Mouse (Mus musculus) T-helper 2 cell (primary cell): ENCODE data around the gene Impg1.
"Not testable (repeated sequence)": the region's sequence is repeated elsewhere in the genome, so short reads cannot be mapped to it uniquely, and the experiment has no call there.

Experiments used
- in situ Hi-C: fragments of 300-600 bp; cut with MboI, MseI; formaldehyde crosslinking; loops from one replicate; pipeline ENCODE4 v1.15.1; 2025; ENCODE audit warnings: high pct_unique_total_duplicates

Impg1 gene

DNA sequence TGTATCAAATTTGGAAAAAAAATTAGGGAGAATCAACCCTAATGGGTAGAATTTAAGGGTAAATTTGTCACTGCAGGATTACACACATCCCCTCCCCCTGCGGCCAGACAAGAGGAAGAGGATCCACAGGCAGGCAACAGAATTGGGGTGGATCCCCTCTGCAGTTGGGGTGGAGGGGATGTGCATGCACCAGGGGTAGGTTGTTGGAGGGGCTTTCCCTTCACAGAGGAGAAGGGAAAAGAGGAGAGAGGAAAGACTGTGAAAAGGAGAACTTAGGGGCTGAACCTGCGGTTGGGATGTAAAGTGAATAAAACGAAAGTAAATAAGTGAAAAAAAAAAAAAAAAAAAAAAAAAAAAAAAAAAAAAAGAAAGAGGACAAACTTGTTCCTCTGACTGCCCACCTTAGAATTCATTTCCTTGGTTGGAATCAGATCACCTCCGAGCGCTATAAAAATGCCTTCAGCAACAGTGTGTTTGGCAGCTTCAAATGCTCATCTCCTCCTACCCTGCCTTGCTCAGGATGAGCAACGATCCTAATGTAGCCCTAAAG lies 120.8 kb downstream of the Impg1 start:
- in situ Hi-C loops = no loop called here

- in situ Hi-C loops = no loop called here
Observed at GRCm38 (mm10) chr9:80342520-80342919, 122.8 kb downstream of the Impg1 start.

DNA sequence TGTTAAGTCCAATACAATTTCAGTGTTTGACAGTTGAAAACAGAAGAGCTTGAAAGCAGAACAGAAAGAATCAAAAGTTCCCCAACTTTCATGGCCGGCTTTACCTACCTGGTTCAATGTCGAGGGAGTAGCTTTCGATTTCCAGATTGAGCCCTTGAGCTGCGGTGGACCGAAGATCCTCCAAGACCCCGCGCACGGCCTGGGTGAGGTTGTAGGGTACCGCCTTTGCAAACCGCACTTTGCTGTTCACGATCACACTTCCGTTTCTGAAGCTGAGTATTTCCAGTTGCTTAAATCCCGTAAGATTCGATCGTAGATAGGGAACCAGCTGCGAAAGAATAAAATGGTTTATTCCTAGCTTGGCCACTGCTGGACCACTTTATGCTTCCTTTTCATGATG lies 123.5 kb downstream of the Impg1 start:
- in situ Hi-C loops = no loop called here

GRCm38 (mm10) chr9:80340927-80341326 lies 124.4 kb downstream of the Impg1 start:
- in situ Hi-C loops = no loop called here

DNA sequence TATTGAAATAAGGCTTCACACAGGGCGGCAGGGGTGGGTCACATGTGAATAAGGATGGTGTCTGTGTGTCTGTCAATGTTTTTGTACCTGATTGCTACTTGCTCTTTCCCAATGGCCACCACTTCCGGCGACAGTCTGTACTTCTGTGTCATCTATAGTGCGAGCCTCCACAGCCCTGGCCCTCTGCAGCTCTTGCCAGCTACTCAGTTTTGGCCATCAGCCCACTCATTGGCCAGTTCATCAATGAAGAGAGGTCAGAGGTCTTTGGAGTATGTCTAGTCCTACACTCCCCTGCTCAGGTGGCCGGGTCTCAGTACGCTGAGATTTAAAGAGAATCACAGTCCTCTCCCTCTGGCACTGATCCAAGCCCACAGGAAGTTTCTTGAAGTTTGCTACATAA lies 127.3 kb downstream of the Impg1 start:
- in situ Hi-C loops = no loop called here

DNA sequence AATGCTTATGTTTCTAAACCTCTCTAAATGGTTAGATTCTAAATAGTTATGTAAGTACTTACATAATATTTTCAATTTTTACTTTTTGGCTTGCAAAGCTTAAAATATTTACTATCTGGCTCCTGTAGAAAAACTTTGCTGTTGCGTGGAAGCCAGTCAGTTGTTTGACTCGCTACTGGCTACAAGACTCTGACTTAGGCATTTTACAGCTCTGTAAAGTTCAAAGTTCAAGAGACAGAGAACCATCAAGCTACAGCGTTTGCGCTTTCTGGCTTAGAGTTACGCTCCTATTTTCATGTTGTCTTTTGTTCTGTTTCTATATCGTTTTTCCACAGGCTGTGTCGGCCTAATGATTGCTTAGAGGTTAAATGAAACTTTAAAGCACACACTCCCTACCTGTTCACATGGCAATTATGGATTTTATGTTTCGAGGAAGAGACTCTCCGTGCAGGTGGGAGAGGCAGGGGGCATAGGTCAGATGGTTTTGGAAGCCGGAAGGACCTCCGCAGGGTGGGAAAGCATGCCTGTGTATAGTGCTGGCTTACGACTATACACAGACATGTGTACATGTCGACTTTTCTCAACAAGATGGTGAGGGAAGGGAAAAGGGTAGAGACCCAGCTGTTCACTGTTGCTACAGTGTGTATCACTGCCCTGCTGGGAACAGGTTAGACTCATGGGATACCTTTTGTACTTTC lies 129.5 kb downstream of the Impg1 start:
- in situ Hi-C loops = no loop called here

- in situ Hi-C loops = no loop called here
Observed at GRCm38 (mm10) chr9:80333998-80334605, 131.2 kb downstream of the Impg1 start.

- in situ Hi-C loops = no loop called here
Observed at GRCm38 (mm10) chr9:80333466-80333865, 131.8 kb downstream of the Impg1 start.

DNA sequence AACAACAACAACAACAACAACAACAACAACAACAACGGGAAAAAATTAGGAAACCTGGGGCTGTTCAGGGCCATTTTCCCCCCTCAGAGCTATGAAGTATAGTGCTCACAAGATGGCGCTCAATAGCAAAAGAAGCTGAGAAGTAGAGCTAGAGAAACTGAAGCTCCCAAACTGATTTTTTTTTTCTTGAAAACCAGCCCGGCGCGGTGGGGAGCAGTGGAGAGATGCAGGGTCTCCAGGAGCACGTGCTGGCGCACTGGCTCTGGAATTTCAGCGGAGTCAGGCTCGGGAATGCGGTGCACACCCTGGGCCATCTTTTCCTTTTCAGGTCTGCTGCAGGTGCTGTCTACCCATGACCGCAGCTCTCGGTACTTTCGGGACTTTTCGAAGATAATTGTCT lies 133.1 kb downstream of the Impg1 start:
- in situ Hi-C loops = no loop called here

DNA sequence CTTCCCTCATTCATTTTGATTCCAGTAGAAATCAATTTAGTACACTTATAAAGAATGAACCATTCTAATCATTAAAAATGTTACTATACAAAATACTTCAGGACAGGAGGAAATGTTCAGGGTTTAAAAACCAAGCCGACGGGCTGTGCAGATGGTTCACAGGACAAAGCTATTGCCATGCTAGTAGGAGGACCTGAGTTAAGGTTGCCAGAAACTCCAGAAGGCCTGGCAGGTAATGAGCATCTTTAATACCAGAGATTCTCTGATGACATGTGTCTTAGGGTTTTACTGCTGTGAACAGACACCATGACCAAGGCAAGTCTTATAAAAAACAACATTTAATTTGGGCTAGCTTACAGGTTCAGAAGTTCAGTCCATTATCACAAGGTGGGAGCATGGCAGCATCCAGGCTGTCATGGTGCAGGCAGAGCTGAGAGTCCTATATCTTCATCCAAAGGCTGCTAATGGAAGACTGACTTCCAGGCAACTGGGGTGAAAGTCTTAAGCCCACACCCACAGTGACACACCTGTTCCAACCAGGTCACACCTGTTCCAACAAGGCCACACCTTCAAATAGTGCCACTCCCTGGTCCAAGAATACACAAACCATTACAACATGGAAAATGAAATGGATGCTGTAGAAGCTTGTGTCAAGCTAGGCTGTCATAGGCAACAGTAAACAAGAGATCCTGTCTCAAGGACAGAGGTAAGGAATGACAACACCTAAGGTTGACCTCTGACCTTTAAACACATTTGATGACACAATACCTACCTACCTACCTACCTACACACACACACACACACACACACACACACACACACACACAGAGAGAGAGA lies 144.0 kb downstream of the Impg1 start:
- in situ Hi-C loops = not testable (repeated sequence)

- in situ Hi-C loops = no loop called here
Observed at GRCm38 (mm10) chr9:80318027-80318426, 147.3 kb downstream of the Impg1 start.

DNA sequence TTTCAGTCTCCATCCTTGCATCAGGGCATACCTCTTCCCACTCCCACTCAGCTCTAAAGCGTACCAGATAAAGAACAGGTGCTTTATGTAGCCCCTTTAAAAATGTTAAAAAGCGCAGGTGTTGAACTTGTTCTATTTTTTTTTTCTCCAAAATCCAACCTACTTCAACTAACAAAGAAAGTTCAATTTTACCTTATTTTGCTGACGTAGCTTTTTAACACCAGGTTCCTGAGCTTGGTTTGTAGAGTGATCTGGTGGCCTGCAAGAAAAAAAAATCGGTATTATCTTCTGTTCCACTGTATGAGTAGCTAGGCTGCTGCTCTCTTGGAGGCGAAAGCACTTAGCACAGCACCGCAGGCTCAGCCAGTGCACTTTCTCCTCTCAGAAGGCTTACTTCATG lies 149.4 kb downstream of the Impg1 start:
- in situ Hi-C loops = no loop called here

GRCm38 (mm10) chr9:80313610-80314009 lies 151.7 kb downstream of the Impg1 start:
- in situ Hi-C loops = no loop called here

GRCm38 (mm10) chr9:80307629-80308028 lies 157.7 kb downstream of the Impg1 start:
- in situ Hi-C loops = no loop called here

- in situ Hi-C loops = no loop called here
Observed at GRCm38 (mm10) chr9:80306853-80307252, 158.4 kb downstream of the Impg1 start.

- in situ Hi-C loops = no loop called here
Observed at GRCm38 (mm10) chr9:80306390-80306789, 158.9 kb downstream of the Impg1 start.

DNA sequence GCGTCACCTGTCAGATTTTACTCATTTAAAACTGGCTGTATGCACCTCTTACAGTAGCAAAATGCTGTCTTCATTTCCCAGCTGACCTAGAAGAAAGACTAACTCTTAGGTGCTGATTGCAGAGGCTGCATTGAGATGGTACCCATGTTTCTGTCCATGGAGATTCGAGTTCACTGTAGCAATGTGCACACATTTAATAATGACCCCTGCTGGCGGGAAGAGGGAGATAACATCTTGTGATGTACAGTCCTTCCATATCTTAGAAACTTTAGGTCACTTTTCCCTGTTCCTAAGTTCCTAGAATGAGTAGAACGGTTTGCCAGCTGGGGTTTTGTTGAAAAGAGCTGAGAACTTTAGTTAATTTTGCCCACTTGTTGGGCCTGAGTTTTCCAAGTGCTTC lies 161.8 kb downstream of the Impg1 start:
- in situ Hi-C loops = no loop called here

GRCm38 (mm10) chr9:80299031-80299430 lies 166.2 kb downstream of the Impg1 start:
- in situ Hi-C loops = no loop called here

DNA sequence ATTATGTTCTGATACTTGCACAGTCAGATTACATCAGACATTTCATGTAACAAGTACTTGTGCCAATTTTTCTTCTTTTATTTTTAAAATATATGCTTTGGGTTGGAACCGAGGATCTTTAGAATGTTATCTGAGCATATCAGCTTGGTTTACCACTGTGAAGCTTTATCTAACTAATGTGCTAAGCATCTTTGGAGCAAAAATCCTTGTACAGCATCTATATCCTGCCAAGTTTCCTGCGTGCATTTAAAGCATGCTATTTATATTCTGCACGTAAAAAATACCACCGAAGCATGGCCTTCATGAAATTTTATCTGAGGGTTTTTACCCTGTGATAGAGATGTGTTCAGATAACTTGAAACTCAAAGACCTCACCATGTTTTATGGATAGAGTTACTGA lies 169.2 kb downstream of the Impg1 start:
- in situ Hi-C loops = no loop called here

- in situ Hi-C loops = no loop called here
Observed at GRCm38 (mm10) chr9:80293056-80293584, 172.2 kb downstream of the Impg1 start.

DNA sequence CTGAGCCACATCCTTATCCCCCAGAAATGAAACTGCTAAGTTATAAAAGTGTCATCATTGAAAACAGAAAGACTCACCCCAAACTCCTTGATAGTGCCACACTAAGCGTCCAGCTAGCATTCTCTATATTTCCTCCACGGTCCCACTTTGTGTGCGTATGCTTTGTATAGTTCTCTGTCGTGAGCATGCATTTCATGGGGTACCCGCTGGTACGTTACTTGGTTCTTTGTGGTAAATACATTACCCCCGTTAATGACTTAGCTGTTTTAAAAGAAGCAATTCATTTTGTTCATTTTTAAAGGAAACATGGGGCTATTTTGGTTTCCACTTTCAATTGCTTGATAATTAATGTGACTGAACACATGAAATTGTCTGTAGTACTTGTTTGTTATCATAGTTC lies 178.4 kb downstream of the Impg1 start:
- in situ Hi-C loops = no loop called here

- in situ Hi-C loops = no loop called here
Observed at GRCm38 (mm10) chr9:80284539-80285174, 180.6 kb downstream of the Impg1 start.
